ENCODE assay signal across 9 mouse cellular contexts in genomic region chr5:150070086-150070485, GRCm38 (mm10). TPM values are rescaled to one million over a fixed set of nuclear protein-coding genes. Genes with fewer than 3 reads are reported as not detected.
DNase-seq lines count a peak whose midpoint lies in the region; ATAC-seq lines count a peak whose summit lies in the region.
"Had no signal": no experiment of that assay in that cellular context is flagged by ENCODE, and none has a peak within 500 bp of the region (broad histone marks: within the 10 kb centered on the region; RNA-seq: fewer than 3 reads in every experiment).

No protein-coding gene starts in this region.

- no peaks in the 10 kb centered on the region for H3K36me3 ChIP-seq in midbrain, embryonic 12.5 days
- H3K36me3 ChIP-seq in midbrain, embryonic 11.5 days (ENCODE audit: control insufficient read depth, insufficient read depth, low read length), result no peaks in the 10 kb centered on the region
- H3K36me3 ChIP-seq in midbrain, embryonic 15.5 days (replicated peaks), result no peaks in the 10 kb centered on the region

- no peaks in the 10 kb centered on the region for H3K9me3 ChIP-seq in midbrain, embryonic 12.5 days
- H3K9me3 ChIP-seq in midbrain, embryonic 11.5 days (ENCODE audit: control insufficient read depth, low read length), result no peaks in the 10 kb centered on the region
- H3K9me3 ChIP-seq in midbrain, embryonic 15.5 days, result no peaks in the 10 kb centered on the region

- no peaks in the 10 kb centered on the region for H3K4me1 ChIP-seq in midbrain, embryonic 12.5 days
- no peaks in the 10 kb centered on the region for H3K4me1 ChIP-seq in midbrain, embryonic 11.5 days (ENCODE audit: control insufficient read depth, insufficient read depth, low read length)
- H3K4me1 ChIP-seq in midbrain, embryonic 15.5 days, result no peaks in the 10 kb centered on the region

- H3K27me3 ChIP-seq in midbrain, embryonic 12.5 days, result no peaks in the 10 kb centered on the region
- no peaks in the 10 kb centered on the region for H3K27me3 ChIP-seq in midbrain, embryonic 11.5 days (ENCODE audit: control insufficient read depth, insufficient read depth, low read length)
- H3K27me3 ChIP-seq in midbrain, embryonic 15.5 days (replicated peaks), result no peaks in the 10 kb centered on the region

- WGBS in midbrain, embryonic 12.5 days, result 22% methylated on average over 10 of the region's 10 CpGs
- 28% methylated on average over 10 of the region's 10 CpGs for WGBS in midbrain, embryonic 11.5 days
- WGBS in midbrain, embryonic 15.5 days, result 16% methylated on average over 10 of the region's 10 CpGs

- ATAC-seq in midbrain, embryonic 12.5 days (ENCODE audit: low FRiP score, low read depth), result 0 out of 2 replicates have a peak, but pooled peaks have one; percentile 19
- ATAC-seq in midbrain, embryonic 11.5 days (ENCODE audit: low FRiP score), result no peak
- no peak for ATAC-seq in midbrain, embryonic 15.5 days (replicated peaks)

- no peak overlapping the region for H3K27ac ChIP-seq in midbrain, embryonic 12.5 days (replicated peaks)
- no peak overlapping the region for H3K27ac ChIP-seq in midbrain, embryonic 11.5 days (ENCODE audit: low read depth, low read length)
- no peak overlapping the region for H3K27ac ChIP-seq in midbrain, embryonic 15.5 days

- H3K4me3 ChIP-seq in midbrain, embryonic 12.5 days, result no peak overlapping the region
- no peak overlapping the region for H3K4me3 ChIP-seq in midbrain, embryonic 11.5 days (ENCODE audit: low read depth, low read length)
- no peak overlapping the region for H3K4me3 ChIP-seq in midbrain, embryonic 15.5 days

- DNase-seq in cerebellum, postnatal 14 days, result peak; percentile 47 to 53
- DNase-seq in cerebellum, adult 8-10 months, result no peak
- no peak for DNase-seq in midbrain, embryonic 11.5 days (ENCODE audit: low spot score, missing footprints)
- peak; percentile 21 to 47 for DNase-seq in kidney, postnatal 4 days
- no peak for DNase-seq in spleen, postnatal 10 days (ENCODE audit: low spot score in 2 of 2)
- no peak for DNase-seq in thymus, postnatal 4 days

- H3K4me2 ChIP-seq in midbrain, embryonic 12.5 days (replicated peaks), result no peak overlapping the region
- H3K4me2 ChIP-seq in midbrain, embryonic 11.5 days, result no peak overlapping the region
- peak overlapping the region; percentile 32 for H3K4me2 ChIP-seq in midbrain, embryonic 15.5 days

- H3K9ac ChIP-seq in midbrain, embryonic 12.5 days (replicated peaks), result no peak overlapping the region
- no peak overlapping the region for H3K9ac ChIP-seq in midbrain, embryonic 11.5 days (ENCODE audit: low read length)
- no peak overlapping the region for H3K9ac ChIP-seq in midbrain, embryonic 15.5 days

RNA-seq across cellular contexts. Expression of gene Fry, which starts 48.4 kb away (rescaled TPM):
- 18.2 and 19.3 TPM in 2 replicates for polyA plus RNA-seq in midbrain, embryonic 12.5 days (2016; fragmentation: Nextera tagmentation; extraction: Ambion mirVana)
- 8.8 and 9.1 TPM in 2 replicates for polyA plus RNA-seq in midbrain, embryonic 11.5 days (2014; fragmentation: Nextera tagmentation; extraction: Ambion mirVana)
- polyA plus RNA-seq in midbrain, embryonic 15.5 days (2015; fragmentation: Nextera tagmentation; extraction: Ambion mirVana), result 47.4 and 58.5 TPM in 2 replicates

RNA-seq across cellular contexts. Expression of gene Rxfp2, which starts 51.6 kb away (rescaled TPM):
- 0.34 and 0.75 TPM in 2 replicates for polyA plus RNA-seq in midbrain, embryonic 12.5 days (2016; fragmentation: Nextera tagmentation; extraction: Ambion mirVana)
- 0.39 and 0.78 TPM in 2 replicates for polyA plus RNA-seq in midbrain, embryonic 11.5 days (2014; fragmentation: Nextera tagmentation; extraction: Ambion mirVana)
- polyA plus RNA-seq in midbrain, embryonic 15.5 days (2015; fragmentation: Nextera tagmentation; extraction: Ambion mirVana), result 1.2 and 1.4 TPM in 2 replicates
- polyA plus RNA-seq: spleen, adult 2 months had no signal

Comparison
In these comparisons a context has a peak if more than half of its experiments do, and no peak if none do; other contexts are left out.
1. DNase-seq: peak in cerebellum, postnatal 14 days (2 of 2) and kidney, postnatal 4 days (2 of 2); none in cerebellum, adult 8-10 months (single experiment), midbrain, embryonic 11.5 days (single experiment), spleen, postnatal 10 days (0 of 2) and thymus, postnatal 4 days (single experiment).